Mouse (Mus musculus) G1E (cell line): ENCODE results near the gene Atg101. TPM values are rescaled to one million over a fixed set of nuclear protein-coding genes. Genes with fewer than 3 reads are reported as not detected.

Experiments
- ATAC-seq: 2 replicates; pipeline ENCODE4 v1.8.0; 2016; ENCODE audit warnings: mild to moderate bottlenecking; ENCODE audit not compliant: insufficient number of reproducible peaks, poor library complexity, low FRiP score, severe bottlenecking; ENCODE audit errors: extremely low read depth
- DNase-seq: peaks from one replicate; pipeline ENCODE4 v3.0.0; 2012; ENCODE audit warnings: low spot score
- H3K27me3 ChIP-seq: 2 replicates; pipeline ENCODE4 v1.6.1; 2012; ENCODE audit warnings: mild to moderate bottlenecking, low read length, inconsistent platforms; ENCODE audit not compliant: insufficient read depth
- H3K36me3 ChIP-seq: replicated peaks from 2 replicates; pipeline ENCODE3; 2012; ENCODE audit warnings: mild to moderate bottlenecking, inconsistent platforms
- H3K4me1 ChIP-seq: 2 replicates; pipeline ENCODE4 v1.6.1; 2012; ENCODE audit warnings: low read depth, low read length, inconsistent platforms, mixed read lengths; ENCODE audit not compliant: insufficient read depth
- H3K4me3 ChIP-seq: 2 replicates; pipeline ENCODE4 v1.5.1; 2012; ENCODE audit warnings: low read depth, mild to moderate bottlenecking, inconsistent platforms, low read length, moderate library complexity, mixed read lengths
- H3K9me3 ChIP-seq: replicated peaks from 2 replicates; pipeline ENCODE4 v1.6.1; 2012; ENCODE audit warnings: inconsistent platforms
- CTCF ChIP-seq: IDR thresholded peaks from 2 replicates; pipeline ENCODE4 v1.5.1; 2012; ENCODE audit warnings: low read depth, low read length, inconsistent platforms, mixed read lengths
- GATA1 ChIP-seq: IDR thresholded peaks from 2 replicates; pipeline ENCODE4 v1.6.1; 2012; ENCODE audit warnings: borderline replicate concordance, low read length, inconsistent platforms, mixed read lengths
- GATA2 ChIP-seq: IDR thresholded peaks from 2 replicates; pipeline ENCODE4 v1.6.1; 2012; ENCODE audit warnings: low read depth, low read length, inconsistent platforms, borderline replicate concordance
- POLR2AphosphoS5 ChIP-seq: IDR thresholded peaks from 2 replicates; pipeline ENCODE4 v1.6.1; 2012; ENCODE audit warnings: low read depth, low read length, inconsistent platforms; ENCODE audit not compliant: insufficient replicate concordance
- TAL1 ChIP-seq: conservative IDR thresholded peaks from 2 replicates; pipeline ENCODE4 v1.6.1; 2012; ENCODE audit warnings: low read depth, low read length, inconsistent platforms, mixed read lengths
- polyA plus RNA-seq: library from polyadenylated mRNA; stranded (reverse); fragments of >175 nt; gene quantifications from 2 replicates; pipeline ENCODE4 v1.2.3, GENCODE M21; 2012
- total RNA-seq, 2 experiments: library from RNA; stranded (forward) in 1 of 2; stranded (reverse) in 1 of 2; fragments of 200-1000 nt in 1 of 2; fragments of >200 nt in 1 of 2; fragmentation: Nextera tagmentation in 1 of 2; gene quantifications; 2 replicates each; pipeline ENCODE4 v1.2.3; 2014 to 2017

Atg101 gene
- total and polyA plus RNA-seq, 3 experiments = 5.9 to 42.5 (median 34.6) TPM

GRCm38 (mm10) chr15:101283183-101283910 lies 725 bp upstream of the Atg101 start:
- no peaks in the 10 kb centered on the region for H3K9me3 ChIP-seq
- DNase-seq (peak; percentile 25), ATAC-seq (no peak)
- peaks cover 5% of the 10 kb centered on the region; the same call in 1 of the 2 replicates for H3K27me3 ChIP-seq
- H3K4me3 ChIP-seq = peak overlapping the region; percentile 89
- TF ChIP-seq CTCF (no peak), POLR2AphosphoS5 (no peak), GATA2 (no peak), TAL1 (no peak), GATA1 (no peak)
- H3K36me3 ChIP-seq = peaks cover 28% of the 10 kb centered on the region
- peaks cover 43% of the 10 kb centered on the region for H3K4me1 ChIP-seq

GRCm38 (mm10) chr15:101286129-101286770 lies 2.2 kb downstream of the Atg101 start:
- Histone ChIP-seq H3K4me3 (peak overlapping the region; percentile 36; the same call in 1 of the 2 replicates), H3K9me3 (no peaks in the 10 kb centered on the region), H3K4me1 (peaks cover 37% of the 10 kb centered on the region), H3K36me3 (peaks cover 57% of the 10 kb centered on the region), H3K27me3 (no peaks in the 10 kb centered on the region)
- ATAC-seq (no peak), DNase-seq (no peak)
- TF ChIP-seq TAL1 (no peak), CTCF (peak; percentile 23; the same call in 1 of the 2 replicates)

- Histone ChIP-seq H3K4me1 (peaks cover 37% of the 10 kb centered on the region), H3K9me3 (no peaks in the 10 kb centered on the region), H3K27me3 (no peaks in the 10 kb centered on the region), H3K4me3 (no peak overlapping the region), H3K36me3 (peaks cover 68% of the 10 kb centered on the region)
- ATAC-seq (no peak), DNase-seq (no peak)
- TF ChIP-seq CTCF = no peak
- no peak for TF ChIP-seq POLR2AphosphoS5
- TF ChIP-seq GATA2 = no peak
- no peak for TF ChIP-seq TAL1
- TF ChIP-seq GATA1 = no peak
These were observed 3.3 kb downstream of the Atg101 start for GRCm38 (mm10) chr15:101287361-101287760.

GRCm38 (mm10) chr15:101290354-101290753 lies 6.3 kb downstream of the Atg101 start:
- DNase-seq (no peak), ATAC-seq (no peak)
- Histone ChIP-seq H3K27me3 (no peaks in the 10 kb centered on the region), H3K4me1 (peaks cover 17% of the 10 kb centered on the region), H3K36me3 (peaks cover 77% of the 10 kb centered on the region), H3K4me3 (no peak overlapping the region), H3K9me3 (no peaks in the 10 kb centered on the region)
- TF ChIP-seq GATA2 (no peak), GATA1 (no peak), TAL1 (no peak), POLR2AphosphoS5 (no peak), CTCF (no peak)

- H3K27me3 ChIP-seq = no peaks in the 10 kb centered on the region
- no peak for ATAC-seq
- no peak for TF ChIP-seq POLR2AphosphoS5
- no peak for TF ChIP-seq CTCF
- no peak for TF ChIP-seq GATA2
- TF ChIP-seq GATA1 = no peak
- TF ChIP-seq TAL1 = no peak
- no peak overlapping the region for H3K4me3 ChIP-seq
- peaks cover under 1% of the 10 kb centered on the region for H3K4me1 ChIP-seq
- H3K9me3 ChIP-seq = peaks cover 7% of the 10 kb centered on the region; the same call in 1 of the 2 replicates
- H3K36me3 ChIP-seq = peaks cover 62% of the 10 kb centered on the region
- no peak for DNase-seq
These were observed 7.9 kb downstream of the Atg101 start for GRCm38 (mm10) chr15:101292012-101292411.

GRCm38 (mm10) chr15:101293025-101293621 lies 9.1 kb downstream of the Atg101 start, which contains the start of gene 6030408B16Rik:
TSS of gene 6030408B16Rik (plus strand) at chr15:101293212.
- no peaks in the 10 kb centered on the region; the same call in 1 of the 2 replicates for H3K4me1 ChIP-seq
- H3K9me3 ChIP-seq = peaks cover 7% of the 10 kb centered on the region; the same call in 1 of the 2 replicates
- H3K27me3 ChIP-seq = no peaks in the 10 kb centered on the region
- peaks cover 51% of the 10 kb centered on the region for H3K36me3 ChIP-seq
- no peak within 1 kb of the TSS for H3K4me3 ChIP-seq
- no peak for ATAC-seq
- no peak for TF ChIP-seq TAL1
- TF ChIP-seq POLR2AphosphoS5 = no peak
- no peak for TF ChIP-seq GATA1
- no peak for TF ChIP-seq CTCF
- DNase-seq = no peak
